Mouse (Mus musculus): ENCODE measurements around the gene Slc6a21.

GRCm38 (mm10) chr7:45231192-45231591 lies 46.1 kb upstream of the Slc6a21 start:
- TF ChIP-seq POLR2A (IDR thresholded peaks at IDR 0.05; ENCODE audit: borderline replicate concordance, extremely low read depth, low read depth, low read length) (no peak), CTCF (IDR thresholded peaks at IDR 0.05; ENCODE audit: insufficient read depth, low read length) (no peak)

All from lung, adult 2 months (tissue).